Mouse (Mus musculus): ENCODE measurements around the gene Ildr2. TPM values are rescaled to one million over a fixed set of nuclear protein-coding genes. Genes with fewer than 3 reads are reported as not detected.

Gene Ildr2
- total and polyA plus RNA-seq, 3 experiments: not detected

- no peak overlapping the region for H3K27ac ChIP-seq (ENCODE audit: insufficient read depth, low read depth)
- dilution Hi-C loops (cut with MboI; ENCODE audit: extremely low pct_ligation_motif_present, extremely low pct_unique_long_range_greater_than_20kb, low sequenced_read_pairs): no loop called here
These were observed 30.5 kb downstream of the Ildr2 start for GRCm38 (mm10) chr1:166284390-166284789.

DNA sequence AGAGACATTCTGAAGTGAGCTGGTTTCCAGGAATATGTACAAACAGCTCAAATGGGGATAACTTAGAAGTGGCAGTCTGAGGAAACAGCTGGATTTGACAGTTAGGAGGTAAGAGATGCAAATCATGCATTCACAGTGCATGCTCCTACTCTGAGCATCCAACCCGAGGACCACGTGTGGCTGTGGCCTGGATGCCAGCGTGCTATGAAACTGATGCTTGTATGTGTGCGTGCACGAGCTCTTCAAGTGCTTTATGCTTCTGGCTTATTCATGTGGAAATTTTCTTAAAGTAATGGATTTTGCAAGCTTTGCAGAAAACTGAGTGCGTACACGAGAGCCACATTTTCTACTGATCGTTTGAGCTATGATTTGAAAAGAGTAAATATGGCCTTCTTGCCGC, 32.3 kb downstream of the Ildr2 start:
- Histone ChIP-seq H3K36me3 (replicated peaks in 1 of 2; ENCODE audit: control insufficient read depth in 1 of 2, insufficient read depth in 1 of 2, low read length in 1 of 2) (no peaks in the 10 kb centered on the region), H3K4me2 (ENCODE audit: insufficient read depth, low read depth, poor library complexity, severe bottlenecking) (no peak overlapping the region), H3K79me2 (replicated peaks; ENCODE audit: control insufficient read depth, extremely low read depth, insufficient read depth, poor library complexity, severe bottlenecking) (no peaks in the 10 kb centered on the region), H3K4me3 (replicated peaks in 1 of 3; ENCODE audit: low read depth in 2 of 3, low read length in 2 of 3, poor library complexity in 1 of 3) (no peak overlapping the region), H3K4me1 (ENCODE audit: control insufficient read depth in 1 of 2, insufficient read depth in 2 of 2) (no peaks in the 10 kb centered on the region), H3K9ac (ENCODE audit: insufficient read depth, low read depth) (no peak overlapping the region), H3K27me3 (replicated peaks) (peaks cover 11% of the 10 kb centered on the region), H3K27ac (ENCODE audit: insufficient read depth, low read depth) (no peak overlapping the region), H3K9me3 (replicated peaks; ENCODE audit: low read length) (no peaks in the 10 kb centered on the region)
- TF ChIP-seq ZC3H11A (IDR thresholded peaks at IDR 0.05; ENCODE audit: low read depth, low read length): no peak
- no peak for TF ChIP-seq ELF1 (IDR thresholded peaks at IDR 0.05; ENCODE audit: low read depth, low read length)
- TF ChIP-seq MAFK (IDR thresholded peaks at IDR 0.05; ENCODE audit: insufficient replicate concordance, low read length): no peak
- no peak for TF ChIP-seq TBP (conservative IDR thresholded peaks at IDR 0.05; ENCODE audit: low read depth, low read length)
- no peak for TF ChIP-seq POLR2AphosphoS2 (IDR thresholded peaks at IDR 0.05; ENCODE audit: low read depth, low read length)
- TF ChIP-seq RAD21 (IDR thresholded peaks at IDR 0.05; ENCODE audit: low read depth, low read length): no peak
- no peak for TF ChIP-seq ETS1 (conservative IDR thresholded peaks at IDR 0.05; ENCODE audit: low read depth, low read length)
- no peak for TF ChIP-seq ZNF384 (IDR thresholded peaks at IDR 0.05; ENCODE audit: low read depth, low read length)
- TF ChIP-seq E2F4 (IDR thresholded peaks at IDR 0.05; ENCODE audit: insufficient replicate concordance, low read depth, low read length): no peak
- no peak for TF ChIP-seq JUN (IDR thresholded peaks at IDR 0.05; ENCODE audit: insufficient read depth, low read depth, low read length)
- dilution Hi-C loops (cut with MboI; ENCODE audit: extremely low pct_ligation_motif_present, extremely low pct_unique_long_range_greater_than_20kb, low sequenced_read_pairs): no loop called here
- DNase-seq (ENCODE audit: extremely low read depth): no peak
- in situ Hi-C loops (cut with MboI; ENCODE audit: low pct_ligation_motif_present, low pct_unique_long_range_greater_than_20kb, low sequenced_read_pairs): no loop called here

More at GRCm38 (mm10) chr1:166284390-166284789, 30.5 kb downstream of the Ildr2 start:
- no peak for DNase-seq (ENCODE audit: extremely low read depth)
- in situ Hi-C loops (cut with MboI; ENCODE audit: low pct_ligation_motif_present, low pct_unique_long_range_greater_than_20kb, low sequenced_read_pairs): no loop called here
- Histone ChIP-seq H3K27me3 (replicated peaks) (peaks cover 23% of the 10 kb centered on the region), H3K4me2 (ENCODE audit: insufficient read depth, low read depth, poor library complexity, severe bottlenecking) (no peak overlapping the region), H3K4me3 (replicated peaks in 1 of 3; ENCODE audit: low read depth in 2 of 3, low read length in 2 of 3, poor library complexity in 1 of 3) (no peak overlapping the region), H3K9ac (ENCODE audit: insufficient read depth, low read depth) (no peak overlapping the region), H3K4me1 (ENCODE audit: control insufficient read depth in 1 of 2, insufficient read depth in 2 of 2) (no peaks in the 10 kb centered on the region), H3K79me2 (replicated peaks; ENCODE audit: control insufficient read depth, extremely low read depth, insufficient read depth, poor library complexity, severe bottlenecking) (no peaks in the 10 kb centered on the region), H3K9me3 (replicated peaks; ENCODE audit: low read length) (no peaks in the 10 kb centered on the region), H3K36me3 (replicated peaks in 1 of 2; ENCODE audit: control insufficient read depth in 1 of 2, insufficient read depth in 1 of 2, low read length in 1 of 2) (no peaks in the 10 kb centered on the region)
- TF ChIP-seq MXI1 (IDR thresholded peaks at IDR 0.05; ENCODE audit: low read depth, low read length) (no peak), E2F4 (IDR thresholded peaks at IDR 0.05; ENCODE audit: insufficient replicate concordance, low read depth, low read length) (no peak), ZNF384 (IDR thresholded peaks at IDR 0.05; ENCODE audit: low read depth, low read length) (no peak), ETS1 (conservative IDR thresholded peaks at IDR 0.05; ENCODE audit: low read depth, low read length) (no peak)

DNA sequence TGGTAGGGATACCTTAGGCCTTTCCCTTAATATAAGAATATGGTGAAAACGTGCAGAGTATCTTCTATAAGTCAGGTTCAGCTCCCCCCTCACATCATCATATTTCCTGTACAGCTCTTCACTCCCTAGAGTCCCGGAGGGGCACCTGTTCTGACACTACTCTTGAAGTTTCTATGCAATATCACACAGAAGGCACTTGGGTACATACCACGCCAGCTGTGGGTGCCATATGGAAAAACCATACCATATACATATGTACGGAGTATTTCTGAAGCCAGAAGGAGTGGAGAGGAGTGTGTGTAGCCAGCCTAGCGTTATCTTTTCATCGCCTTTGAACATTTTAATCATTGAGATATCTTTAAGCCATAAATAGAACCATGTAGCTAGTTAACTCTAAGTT, 36.6 kb downstream of the Ildr2 start:
- Histone ChIP-seq H3K27me3 (replicated peaks) (peaks cover 9% of the 10 kb centered on the region), H3K9ac (ENCODE audit: insufficient read depth, low read depth) (no peak overlapping the region), H3K4me3 (replicated peaks in 1 of 3; ENCODE audit: low read depth in 2 of 3, low read length in 2 of 3, poor library complexity in 1 of 3) (no peak overlapping the region), H3K79me2 (replicated peaks; ENCODE audit: control insufficient read depth, extremely low read depth, insufficient read depth, poor library complexity, severe bottlenecking) (no peaks in the 10 kb centered on the region), H3K4me1 (ENCODE audit: control insufficient read depth in 1 of 2, insufficient read depth in 2 of 2) (no peaks in the 10 kb centered on the region), H3K9me3 (replicated peaks; ENCODE audit: low read length) (no peaks in the 10 kb centered on the region), H3K4me2 (ENCODE audit: insufficient read depth, low read depth, poor library complexity, severe bottlenecking) (no peak overlapping the region), H3K36me3 (replicated peaks in 1 of 2; ENCODE audit: control insufficient read depth in 1 of 2, insufficient read depth in 1 of 2, low read length in 1 of 2) (no peaks in the 10 kb centered on the region), H3K27ac (ENCODE audit: insufficient read depth, low read depth) (no peak overlapping the region)
- dilution Hi-C loops (cut with MboI; ENCODE audit: extremely low pct_ligation_motif_present, extremely low pct_unique_long_range_greater_than_20kb, low sequenced_read_pairs): no loop called here
- no peak for DNase-seq (ENCODE audit: extremely low read depth)
- no peak for TF ChIP-seq GABPA (IDR thresholded peaks at IDR 0.05; ENCODE audit: insufficient replicate concordance, low read depth, low read length)
- no peak for TF ChIP-seq ETS1 (conservative IDR thresholded peaks at IDR 0.05; ENCODE audit: low read depth, low read length)
- no peak for TF ChIP-seq PAX5 (IDR thresholded peaks at IDR 0.05; ENCODE audit: low read length)
- TF ChIP-seq CHD1 (IDR thresholded peaks at IDR 0.05; ENCODE audit: low read depth, low read length): no peak
- no peak for TF ChIP-seq NELFE (IDR thresholded peaks at IDR 0.05; ENCODE audit: low read depth, low read length)
- TF ChIP-seq BHLHE40 (IDR thresholded peaks at IDR 0.05; ENCODE audit: low read depth, low read length): no peak
- TF ChIP-seq POLR2A (IDR thresholded peaks at IDR 0.05; ENCODE audit: low read depth, low read length): no peak
- TF ChIP-seq RAD21 (IDR thresholded peaks at IDR 0.05; ENCODE audit: low read depth, low read length): no peak
- no peak for TF ChIP-seq IRF4 (IDR thresholded peaks at IDR 0.05; ENCODE audit: low read depth, low read length)
- TF ChIP-seq ZMIZ1 (IDR thresholded peaks at IDR 0.05; ENCODE audit: low read depth, low read length): no peak
- TF ChIP-seq EP300 (IDR thresholded peaks at IDR 0.05; ENCODE audit: low read length): no peak
- no peak for TF ChIP-seq JUND (conservative IDR thresholded peaks at IDR 0.05; ENCODE audit: low read depth, low read length)
- no peak for TF ChIP-seq SIN3A (IDR thresholded peaks at IDR 0.05; ENCODE audit: low read length)
- no peak for TF ChIP-seq ZKSCAN1 (IDR thresholded peaks at IDR 0.05; ENCODE audit: borderline replicate concordance, low read depth, low read length)
- in situ Hi-C loops (cut with MboI; ENCODE audit: low pct_ligation_motif_present, low pct_unique_long_range_greater_than_20kb, low sequenced_read_pairs): no loop called here

Data from CH12.LX (cell line).